Mouse (Mus musculus) kidney, adult 2 months (tissue): ENCODE data around the gene Meox2.

Experiments used
- CTCF ChIP-seq: fragments of 200-500 bp; conservative IDR thresholded peaks from 2 replicates; pipeline ENCODE4 v1.5.1; 2011; ENCODE audit warnings: low read depth, mild to moderate bottlenecking, control low read depth, low read length, moderate library complexity, mixed read lengths; ENCODE audit not compliant: insufficient read depth, insufficient read length
- POLR2A ChIP-seq: fragments of 200-500 bp; IDR thresholded peaks from one replicate; pipeline ENCODE4 v1.6.1; 2011; ENCODE audit warnings: low read depth, low read length, control low read depth

- TF ChIP-seq CTCF: no peak
- no peak for TF ChIP-seq POLR2A
Observed at GRCm38 (mm10) chr12:37123763-37124162, 15.4 kb downstream of the Meox2 start.
